Mouse (Mus musculus): Measurements from ENCODE around the gene Usp35.

- TF ChIP-seq CTCF (IDR thresholded peaks at IDR 0.05; ENCODE audit: borderline replicate concordance, control insufficient read depth, extremely low read depth, insufficient read depth, low read length, poor library complexity) (no peak), POLR2A (IDR thresholded peaks at IDR 0.05; ENCODE audit: control insufficient read depth, extremely low read depth, insufficient read depth, low read length, poor library complexity) (no peak)
Observed at GRCm38 (mm10) chr7:97356253-97356652, 24.4 kb upstream of the Usp35 start.

Data from thymus, adult 2 months (tissue).